Mouse (Mus musculus) adrenal gland, postnatal 4 days (tissue): ENCODE measurements around the gene Sowahd. TPM values are rescaled to one million over a fixed set of nuclear protein-coding genes. Genes with fewer than 3 reads are reported as not detected.

Experiments
- DNase-seq, 2 experiments: peaks; one replicate each; pipeline ENCODE4 v3.0.0; 2021 to 2022; ENCODE audit warnings: low spot score in 2 of 2, mixed read lengths in 2 of 2
- total RNA-seq, 2 experiments: library from RNA; stranded (reverse); gene quantifications; 2 replicates each; pipeline ENCODE4 v1.2.3; 2021

Sowahd gene
- total RNA-seq, 2 experiments from 2014 or later: 0.85 to 1.1 TPM

DNA sequence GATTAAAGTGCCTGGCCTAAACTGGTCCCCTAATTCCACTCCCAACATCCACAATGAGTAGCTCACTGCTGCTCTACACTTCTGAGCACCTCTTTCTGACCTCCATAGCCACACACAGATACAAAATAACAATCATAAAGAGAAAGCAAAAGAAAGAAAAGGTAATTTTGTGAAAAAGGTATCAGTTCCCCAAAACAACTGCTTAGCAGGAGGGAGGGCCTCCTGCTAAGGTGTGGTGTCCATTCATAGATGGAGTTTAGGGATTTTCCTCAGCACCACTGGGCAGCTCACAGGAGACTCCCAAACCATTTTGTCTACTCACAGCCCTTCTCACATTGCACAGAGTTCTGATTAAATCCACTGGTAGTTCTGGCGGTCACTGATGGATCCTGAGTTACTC, 40.1 kb downstream of the Sowahd start:
- DNase-seq: no peak

DNA sequence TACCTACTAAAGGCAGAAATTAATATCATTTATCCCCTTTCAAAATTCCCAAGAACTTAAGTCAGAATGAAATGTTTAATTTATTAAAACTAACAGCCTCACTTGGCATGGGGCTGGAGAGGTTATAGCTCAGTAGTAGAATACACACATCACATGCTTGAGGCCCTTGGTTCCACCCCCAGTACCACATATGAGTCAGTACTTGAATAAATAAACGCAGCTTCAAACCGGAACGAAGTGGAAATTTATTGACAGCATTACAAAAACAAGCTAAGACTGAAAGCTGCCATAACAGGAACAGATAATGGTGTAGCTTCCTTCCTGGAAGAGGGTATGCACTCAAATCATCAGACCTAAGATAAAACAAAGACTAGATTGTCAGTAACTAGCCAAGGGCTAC, 42.8 kb downstream of the Sowahd start:
- DNase-seq: no peak

DNA sequence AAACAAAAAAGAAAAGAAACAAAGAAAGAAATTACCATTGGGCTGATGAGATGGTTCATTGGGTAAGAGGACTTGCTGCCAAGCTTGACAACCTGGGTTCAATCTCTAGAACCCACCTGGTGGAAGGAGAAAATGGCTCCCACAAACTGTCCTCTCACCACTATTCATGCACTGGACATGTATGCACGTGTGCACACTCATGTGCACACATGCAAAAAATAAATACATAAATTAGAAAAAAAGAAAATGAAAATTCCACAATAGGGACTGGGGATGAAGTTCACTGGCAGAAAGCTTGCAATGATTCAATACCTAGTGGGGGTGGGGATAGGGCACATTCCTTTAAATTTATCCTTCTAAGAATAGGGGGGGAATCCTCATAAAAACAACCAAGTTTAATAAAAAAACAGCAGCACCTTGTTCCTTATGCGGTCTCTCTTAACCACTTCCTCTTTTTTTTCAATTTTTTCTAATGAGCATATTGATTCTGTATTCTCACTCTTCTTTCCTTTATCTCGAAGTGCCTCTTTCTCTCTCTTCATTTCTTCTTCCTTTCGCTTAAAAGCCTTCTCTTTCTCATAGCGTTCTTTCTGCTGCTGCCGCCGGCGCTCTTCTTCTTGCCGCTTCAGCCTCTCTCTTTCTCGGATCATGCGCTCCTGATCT, 46.6 kb downstream of the Sowahd start:
- no peak for DNase-seq

DNA sequence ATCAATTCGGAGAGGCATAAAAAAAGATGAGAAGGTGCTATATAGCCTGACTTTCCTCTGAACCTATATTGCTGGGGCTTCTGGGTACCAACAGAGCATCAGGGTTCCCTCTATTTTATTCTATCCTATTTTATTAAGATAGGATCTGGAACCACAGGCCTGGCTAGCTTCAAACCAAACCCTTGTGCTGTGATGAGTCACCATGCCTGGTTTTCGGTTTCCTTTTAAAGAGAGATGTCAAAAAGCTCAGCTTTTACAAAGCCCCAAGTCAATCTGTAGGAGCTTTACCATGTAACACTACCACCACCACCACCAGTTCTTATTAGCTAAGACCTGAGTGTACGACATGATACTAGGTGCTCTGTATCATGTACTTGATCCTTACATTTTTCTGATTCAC, 50.0 kb downstream of the Sowahd start:
- DNase-seq: no peak

Other genes starting within 250 kb of the Sowahd start
- 10 to 100 TPM; 47.9 to 52.3 TPM for gene Ube2a, start 174.9 kb upstream of the Sowahd start, total RNA-seq
- 10 to 100 TPM; 39.2 to 41.0 TPM for gene C330007P06Rik, start 174.7 kb upstream of the Sowahd start, total RNA-seq
- 1 to 10 TPM; 7.8 to 8.4 TPM for gene Nkrf, start 145.9 kb upstream of the Sowahd start, total RNA-seq
- 10 to 100 TPM; 30.8 to 35.1 TPM for gene Sept6, start 57.1 kb upstream of the Sowahd start, total RNA-seq
- 100 to 1,000 TPM; 876 to 893 TPM for gene Rpl39, start 36.6 kb downstream of the Sowahd start, total RNA-seq
- 10 to 100 TPM; 26.9 to 27.7 TPM for gene Upf3b, start 61.5 kb downstream of the Sowahd start, total RNA-seq
- gene Nkap, start 78.0 kb downstream of the Sowahd start, total RNA-seq: 10 to 100 TPM; 20.7 to 21.0 TPM
- gene Akap14, start 120.0 kb downstream of the Sowahd start, total RNA-seq: not detected
- 100 to 1,000 TPM; 215 to 220 TPM for gene Ndufa1, start 142.3 kb downstream of the Sowahd start, total RNA-seq
- gene Rnf113a1, start 142.4 kb downstream of the Sowahd start, total RNA-seq: 1 to 10 TPM; 4.9 to 5.7 TPM
- not detected for gene Gm9, start 162.2 kb downstream of the Sowahd start, total RNA-seq
- gene Rhox1, start 173.4 kb downstream of the Sowahd start, total RNA-seq: not detected
- gene Rhox2a, start 196.1 kb downstream of the Sowahd start, total RNA-seq: not detected
- gene Rhox3a, start 201.1 kb downstream of the Sowahd start, total RNA-seq: not detected
- gene Rhox4a, start 216.5 kb downstream of the Sowahd start, total RNA-seq: not detected